Mouse (Mus musculus) liver, embryonic 15.5 days (tissue): ENCODE results near the gene Ttc28. TPM values are rescaled to one million over a fixed set of nuclear protein-coding genes. Genes with fewer than 3 reads are reported as not detected.

ENCODE experiments used
- ATAC-seq: fragments of 200-750 bp; cut with Nextera tagmentation; 2 replicates; pipeline ENCODE4 v1.8.0; 2017; ENCODE audit warnings: moderate number of reproducible peaks, mild to moderate bottlenecking, moderate library complexity; ENCODE audit not compliant: insufficient read depth
- H3K27ac ChIP-seq: fragments of 300-500 bp; sonication (generic); replicated peaks from 2 replicates; pipeline ENCODE4 v1.5.1; 2015; ENCODE audit warnings: mild to moderate bottlenecking, inconsistent platforms
- H3K27me3 ChIP-seq: fragments of 300-500 bp; sonication (generic); 2 replicates; pipeline ENCODE4 v1.6.1; 2015; ENCODE audit warnings: mild to moderate bottlenecking, inconsistent platforms
- H3K36me3 ChIP-seq: fragments of 300-500 bp; sonication (generic); replicated peaks from 2 replicates; pipeline ENCODE4 v1.6.1; 2015; ENCODE audit warnings: moderate library complexity, mild to moderate bottlenecking, inconsistent platforms
- H3K4me1 ChIP-seq: fragments of 300-500 bp; sonication (generic); replicated peaks from 2 replicates; pipeline ENCODE4 v1.6.1; 2015; ENCODE audit warnings: inconsistent platforms
- H3K4me2 ChIP-seq: fragments of 300-500 bp; sonication (generic); 2 replicates; pipeline ENCODE4 v1.6.1; 2015; ENCODE audit warnings: moderate library complexity, mild to moderate bottlenecking, inconsistent platforms
- H3K4me3 ChIP-seq: fragments of 300-500 bp; sonication (generic); replicated peaks from 2 replicates; pipeline ENCODE4 v1.5.1; 2015; ENCODE audit warnings: mild to moderate bottlenecking, inconsistent platforms
- H3K9ac ChIP-seq: fragments of 300-500 bp; sonication (generic); 2 replicates; pipeline ENCODE4 v1.6.1; 2015; ENCODE audit warnings: moderate library complexity, mild to moderate bottlenecking, inconsistent platforms
- H3K9me3 ChIP-seq: fragments of 300-500 bp; sonication (generic); replicated peaks from 2 replicates; pipeline ENCODE4 v1.6.1; 2016; ENCODE audit warnings: inconsistent platforms
- WGBS: fragments of 180-500 bp; shearing (Covaris S2); methylation state at CpG from one replicate; pipeline ENCODE4 v1.1.7; 2015; ENCODE audit warnings: mixed read lengths; ENCODE audit not compliant: insufficient replicate concordance; 5-methylcytosine and 5-hydroxymethylcytosine counted together
- polyA plus RNA-seq: library from polyadenylated mRNA; unstranded; fragments of >200 nt; fragmentation: Nextera tagmentation; extraction: Ambion mirVana; gene quantifications from 2 replicates; pipeline ENCODE4 v1.2.1, GENCODE M21; 2015

The Ttc28 gene
- polyA plus RNA-seq, 1 experiment from 2014 or later: 1.5 TPM

- Histone ChIP-seq H3K4me2 (no peak overlapping the region), H3K36me3 (no peaks in the 10 kb centered on the region), H3K27me3 (no peaks in the 10 kb centered on the region), H3K9me3 (no peaks in the 10 kb centered on the region), H3K4me1 (no peaks in the 10 kb centered on the region), H3K27ac (no peak overlapping the region), H3K9ac (no peak overlapping the region), H3K4me3 (no peak overlapping the region)
- no peak for ATAC-seq
- 66% methylated on average over 5 of the region's 5 CpGs for WGBS
Observed at GRCm38 (mm10) chr5:111069931-111070330, 190.3 kb downstream of the Ttc28 start.

DNA sequence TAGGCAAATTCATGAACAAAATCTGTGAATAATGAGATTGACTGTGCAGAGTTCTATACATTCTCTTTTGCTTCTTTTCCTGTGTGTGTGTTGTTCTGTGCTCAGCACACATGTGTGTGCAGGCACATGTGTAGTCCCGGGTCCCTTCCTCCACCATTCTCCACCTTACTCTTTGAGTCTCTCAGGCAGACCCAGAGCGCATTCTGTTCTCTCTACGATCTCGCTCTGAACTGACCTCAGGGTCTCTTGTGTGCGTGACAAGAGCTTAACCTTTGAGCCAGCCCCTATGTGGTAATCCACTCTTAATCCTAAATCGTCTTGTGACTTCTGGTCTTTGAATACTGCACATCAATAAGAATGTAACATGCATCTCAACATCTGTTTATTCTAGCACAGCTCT lies 190.8 kb downstream of the Ttc28 start:
- Histone ChIP-seq H3K27ac (no peak overlapping the region), H3K4me1 (no peaks in the 10 kb centered on the region), H3K9ac (no peak overlapping the region), H3K9me3 (no peaks in the 10 kb centered on the region), H3K4me3 (no peak overlapping the region), H3K27me3 (no peaks in the 10 kb centered on the region), H3K4me2 (no peak overlapping the region), H3K36me3 (no peaks in the 10 kb centered on the region)
- WGBS: 64% methylated on average over 6 of the region's 6 CpGs
- ATAC-seq: no peak

GRCm38 (mm10) chr5:111073316-111073736 lies 193.7 kb downstream of the Ttc28 start:
- Histone ChIP-seq H3K4me2 (no peak overlapping the region), H3K27me3 (no peaks in the 10 kb centered on the region), H3K9ac (no peak overlapping the region), H3K4me1 (no peaks in the 10 kb centered on the region), H3K36me3 (no peaks in the 10 kb centered on the region), H3K9me3 (no peaks in the 10 kb centered on the region), H3K27ac (no peak overlapping the region), H3K4me3 (no peak overlapping the region)
- ATAC-seq: no peak
- 59% methylated on average over 6 of the region's 6 CpGs for WGBS

DNA sequence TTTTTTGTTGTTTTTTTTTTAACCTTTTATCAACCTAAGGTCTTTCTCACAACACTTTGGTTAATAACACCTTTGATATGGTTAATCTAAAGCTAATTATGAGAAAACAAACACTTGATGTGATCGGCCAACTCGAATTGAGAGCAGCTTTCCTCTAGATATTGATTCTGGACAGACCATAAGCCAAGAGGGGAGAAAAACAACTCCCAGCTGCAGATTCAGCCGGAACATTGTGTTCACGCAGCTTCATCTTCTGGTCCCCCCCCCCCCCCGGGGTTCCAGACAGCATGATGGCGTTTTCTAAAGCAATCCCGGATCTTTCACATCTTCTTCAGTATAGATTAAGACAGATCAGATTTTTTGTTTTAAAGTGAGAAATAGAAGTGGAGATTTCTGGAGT lies 194.4 kb downstream of the Ttc28 start:
- no peaks in the 10 kb centered on the region for H3K36me3 ChIP-seq
- H3K4me1 ChIP-seq: no peaks in the 10 kb centered on the region
- H3K9me3 ChIP-seq: no peaks in the 10 kb centered on the region
- no peak overlapping the region for H3K4me3 ChIP-seq
- no peak overlapping the region for H3K9ac ChIP-seq
- no peak overlapping the region for H3K4me2 ChIP-seq
- H3K27ac ChIP-seq: no peak overlapping the region
- no peak for ATAC-seq
- WGBS: 57% methylated on average over 7 of the region's 7 CpGs
- no peaks in the 10 kb centered on the region for H3K27me3 ChIP-seq

- no peak overlapping the region for H3K4me2 ChIP-seq
- no peak overlapping the region for H3K27ac ChIP-seq
- ATAC-seq: no peak
- H3K9me3 ChIP-seq: no peaks in the 10 kb centered on the region
- H3K27me3 ChIP-seq: no peaks in the 10 kb centered on the region
- no peak overlapping the region for H3K9ac ChIP-seq
- H3K4me3 ChIP-seq: no peak overlapping the region
- WGBS: 34% methylated on average over 5 of the region's 5 CpGs
- H3K36me3 ChIP-seq: no peaks in the 10 kb centered on the region
- no peaks in the 10 kb centered on the region for H3K4me1 ChIP-seq
Observed at GRCm38 (mm10) chr5:111075841-111076240, 196.2 kb downstream of the Ttc28 start.

- WGBS: 72% methylated on average over 9 of the region's 9 CpGs
- H3K4me1 ChIP-seq: no peaks in the 10 kb centered on the region
- H3K36me3 ChIP-seq: no peaks in the 10 kb centered on the region
- no peak overlapping the region for H3K27ac ChIP-seq
- H3K9ac ChIP-seq: no peak overlapping the region
- no peaks in the 10 kb centered on the region for H3K9me3 ChIP-seq
- ATAC-seq: no peak
- no peak overlapping the region for H3K4me3 ChIP-seq
- no peaks in the 10 kb centered on the region for H3K27me3 ChIP-seq
- H3K4me2 ChIP-seq: no peak overlapping the region
Observed at GRCm38 (mm10) chr5:111077261-111077660, 197.7 kb downstream of the Ttc28 start.

DNA sequence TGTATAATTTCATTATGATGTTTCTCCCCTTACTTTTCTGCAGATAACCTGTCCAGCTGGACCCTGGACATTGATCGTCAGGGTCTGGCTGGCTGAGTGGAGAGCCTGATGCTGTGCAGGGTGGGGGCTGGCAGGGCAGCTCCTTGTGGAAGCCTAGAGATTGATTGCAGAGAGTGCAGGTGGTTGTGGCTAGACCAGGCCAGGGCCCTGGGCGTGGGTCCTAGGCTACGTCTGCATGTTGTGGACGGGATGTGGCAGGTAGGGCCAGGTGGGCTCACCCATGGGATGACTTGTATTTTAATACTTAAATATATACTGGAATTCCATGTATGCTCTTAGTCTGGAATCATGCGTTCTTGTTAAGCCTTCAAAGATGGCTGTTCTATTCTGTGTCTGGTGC lies 201.0 kb downstream of the Ttc28 start:
- no peak overlapping the region for H3K27ac ChIP-seq
- H3K9me3 ChIP-seq: no peaks in the 10 kb centered on the region
- H3K4me2 ChIP-seq: no peak overlapping the region
- no peaks in the 10 kb centered on the region for H3K27me3 ChIP-seq
- no peak overlapping the region for H3K9ac ChIP-seq
- H3K4me3 ChIP-seq: no peak overlapping the region
- no peaks in the 10 kb centered on the region for H3K36me3 ChIP-seq
- 68% methylated on average over 5 of the region's 5 CpGs for WGBS
- no peak for ATAC-seq
- H3K4me1 ChIP-seq: no peaks in the 10 kb centered on the region

DNA sequence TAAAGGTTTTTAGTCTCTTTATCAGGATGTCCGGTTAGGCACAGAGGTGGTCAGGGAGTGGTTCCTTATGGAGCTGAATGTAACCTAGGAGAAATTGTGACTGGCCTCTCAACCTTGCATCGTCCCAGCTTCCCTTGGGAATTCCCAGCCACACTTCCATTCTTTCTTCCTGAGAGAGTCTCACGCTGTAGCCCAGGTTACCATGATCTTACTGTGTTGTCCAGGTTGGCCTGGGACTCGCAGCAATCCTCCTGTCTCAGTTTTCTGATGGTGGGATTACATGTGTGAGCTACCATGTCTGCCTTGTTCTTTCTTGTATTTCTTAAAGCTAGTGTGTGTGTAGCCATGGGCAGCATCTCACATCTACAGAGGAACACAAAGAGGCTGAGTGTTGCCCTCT lies 206.2 kb downstream of the Ttc28 start:
- no peaks in the 10 kb centered on the region for H3K27me3 ChIP-seq
- H3K9me3 ChIP-seq: no peaks in the 10 kb centered on the region
- no peak overlapping the region for H3K4me2 ChIP-seq
- no peaks in the 10 kb centered on the region for H3K4me1 ChIP-seq
- H3K27ac ChIP-seq: no peak overlapping the region
- ATAC-seq: no peak
- H3K9ac ChIP-seq: no peak overlapping the region
- no peaks in the 10 kb centered on the region for H3K36me3 ChIP-seq
- no peak overlapping the region for H3K4me3 ChIP-seq
- WGBS: 66% methylated on average over 4 of the region's 4 CpGs

DNA sequence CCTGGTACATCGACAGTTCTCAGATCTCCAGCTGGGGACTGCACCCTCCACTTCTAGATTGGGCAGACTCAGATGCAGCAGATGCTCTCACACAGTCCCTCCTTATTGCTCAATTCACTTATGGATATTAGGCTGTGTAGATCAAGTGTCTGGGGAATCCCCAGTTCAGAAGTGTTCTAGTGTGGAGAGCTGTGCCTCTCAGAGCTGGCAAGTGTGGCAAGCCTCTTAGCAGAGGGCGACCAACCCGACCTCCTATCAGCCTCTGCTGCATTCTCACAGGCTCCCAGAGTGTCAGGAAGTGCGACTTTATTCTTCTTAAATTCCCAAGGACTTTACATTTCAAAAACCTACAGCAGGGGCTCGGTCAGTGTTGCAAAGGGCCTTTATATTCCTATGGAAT lies 217.1 kb downstream of the Ttc28 start:
- no peak overlapping the region for H3K27ac ChIP-seq
- no peaks in the 10 kb centered on the region for H3K9me3 ChIP-seq
- H3K9ac ChIP-seq: no peak overlapping the region
- no peaks in the 10 kb centered on the region for H3K36me3 ChIP-seq
- WGBS: 46% methylated on average over 5 of the region's 5 CpGs
- no peak overlapping the region for H3K4me2 ChIP-seq
- no peak overlapping the region for H3K4me3 ChIP-seq
- no peaks in the 10 kb centered on the region for H3K27me3 ChIP-seq
- ATAC-seq: no peak
- H3K4me1 ChIP-seq: no peaks in the 10 kb centered on the region

- Histone ChIP-seq H3K9ac (no peak overlapping the region), H3K27ac (no peak overlapping the region), H3K27me3 (no peaks in the 10 kb centered on the region), H3K36me3 (no peaks in the 10 kb centered on the region), H3K4me2 (no peak overlapping the region), H3K9me3 (no peaks in the 10 kb centered on the region), H3K4me3 (no peak overlapping the region), H3K4me1 (no peaks in the 10 kb centered on the region)
- no peak for ATAC-seq
- WGBS: 69% methylated on average over 11 of the region's 11 CpGs
Observed at GRCm38 (mm10) chr5:111097233-111098160, 217.9 kb downstream of the Ttc28 start.

GRCm38 (mm10) chr5:111098516-111099274 lies 219.1 kb downstream of the Ttc28 start:
- no peaks in the 10 kb centered on the region for H3K4me1 ChIP-seq
- H3K27me3 ChIP-seq: no peaks in the 10 kb centered on the region
- WGBS: 49% methylated on average over 7 of the region's 7 CpGs
- H3K27ac ChIP-seq: no peak overlapping the region
- no peak overlapping the region for H3K4me2 ChIP-seq
- H3K4me3 ChIP-seq: no peak overlapping the region
- no peak for ATAC-seq
- no peak overlapping the region for H3K9ac ChIP-seq
- H3K36me3 ChIP-seq: no peaks in the 10 kb centered on the region
- no peaks in the 10 kb centered on the region for H3K9me3 ChIP-seq
